Mouse (Mus musculus) cortical plate, adult 2 months (tissue): ENCODE results near the gene 1110065P20Rik.

Experiments used
- CTCF ChIP-seq: fragments of 200-500 bp; IDR thresholded peaks from 2 replicates; pipeline ENCODE4 v1.5.1; 2011; ENCODE audit warnings: mild to moderate bottlenecking, control low read depth, low read length; ENCODE audit not compliant: insufficient read depth; ENCODE audit errors: extremely low read depth
- POLR2A ChIP-seq: fragments of 200-500 bp; IDR thresholded peaks from 2 replicates; pipeline ENCODE4 v1.6.1; 2011; ENCODE audit warnings: mild to moderate bottlenecking, low read length, control low read depth; ENCODE audit not compliant: insufficient read depth; ENCODE audit errors: extremely low read depth

DNA sequence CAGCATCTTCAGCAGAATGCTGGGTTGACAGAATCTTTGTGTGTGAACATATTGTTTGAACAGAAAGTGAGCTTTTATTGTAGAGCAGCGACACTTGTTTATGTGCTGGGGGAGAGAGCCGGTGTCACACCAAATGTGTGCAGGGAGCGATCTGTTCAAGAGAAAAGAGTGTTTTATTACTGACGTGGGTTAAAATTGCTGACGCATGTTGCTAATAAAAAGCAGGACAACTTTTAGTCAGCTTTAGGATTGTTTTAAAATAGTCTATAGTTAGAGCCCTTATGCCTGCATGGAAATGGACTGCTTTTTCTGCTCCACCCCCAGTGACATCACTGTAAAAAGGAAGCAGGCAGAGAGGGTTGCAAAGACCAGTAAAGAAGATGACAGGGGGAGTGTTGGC is 39.8 kb upstream of the 1110065P20Rik start:
- TF ChIP-seq CTCF, result no peak
- no peak for TF ChIP-seq POLR2A
